Mouse (Mus musculus) urinary bladder, postnatal 25 days (tissue): ENCODE results near the gene Capza2.

Experiments
- DNase-seq: peaks from one replicate; pipeline ENCODE4 v3.0.0; 2022; ENCODE audit warnings: low spot score

Gene Capza2

DNA sequence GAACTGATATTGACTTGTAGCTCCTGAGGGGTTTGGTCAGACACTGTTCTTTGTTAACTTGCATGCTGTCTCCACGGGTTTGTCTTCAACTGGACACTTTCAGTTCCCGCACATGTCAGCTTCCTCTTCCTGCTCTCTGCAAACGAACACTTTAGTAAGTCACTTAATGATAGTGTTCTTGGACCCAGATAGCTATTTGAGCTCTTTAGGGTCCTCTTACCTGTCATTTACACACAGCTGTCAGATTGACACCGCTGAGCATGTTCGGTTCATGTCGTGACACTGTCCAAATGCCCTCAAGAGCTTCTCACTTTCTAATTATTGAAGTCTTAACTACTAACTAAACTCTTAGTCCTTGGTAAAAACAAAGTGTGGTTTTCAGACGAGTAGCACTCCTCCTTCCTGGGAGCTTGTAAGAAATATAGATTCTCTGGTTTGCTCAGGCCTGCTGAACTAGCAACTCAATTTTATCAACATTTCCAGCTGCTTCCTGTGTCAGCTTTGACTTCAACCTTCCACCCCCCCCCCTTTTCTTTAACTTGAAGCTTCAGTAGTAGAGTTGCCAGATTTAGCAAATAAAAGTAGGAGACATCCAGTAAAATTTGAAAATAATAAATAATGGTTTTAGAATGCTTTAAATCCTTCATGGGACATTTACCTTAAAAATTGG is at the start of gene Capza2:
Capza2 (plus strand) TSS at position 620 of the 670 bp plus-strand sequence.
- no peak for DNase-seq

DNA sequence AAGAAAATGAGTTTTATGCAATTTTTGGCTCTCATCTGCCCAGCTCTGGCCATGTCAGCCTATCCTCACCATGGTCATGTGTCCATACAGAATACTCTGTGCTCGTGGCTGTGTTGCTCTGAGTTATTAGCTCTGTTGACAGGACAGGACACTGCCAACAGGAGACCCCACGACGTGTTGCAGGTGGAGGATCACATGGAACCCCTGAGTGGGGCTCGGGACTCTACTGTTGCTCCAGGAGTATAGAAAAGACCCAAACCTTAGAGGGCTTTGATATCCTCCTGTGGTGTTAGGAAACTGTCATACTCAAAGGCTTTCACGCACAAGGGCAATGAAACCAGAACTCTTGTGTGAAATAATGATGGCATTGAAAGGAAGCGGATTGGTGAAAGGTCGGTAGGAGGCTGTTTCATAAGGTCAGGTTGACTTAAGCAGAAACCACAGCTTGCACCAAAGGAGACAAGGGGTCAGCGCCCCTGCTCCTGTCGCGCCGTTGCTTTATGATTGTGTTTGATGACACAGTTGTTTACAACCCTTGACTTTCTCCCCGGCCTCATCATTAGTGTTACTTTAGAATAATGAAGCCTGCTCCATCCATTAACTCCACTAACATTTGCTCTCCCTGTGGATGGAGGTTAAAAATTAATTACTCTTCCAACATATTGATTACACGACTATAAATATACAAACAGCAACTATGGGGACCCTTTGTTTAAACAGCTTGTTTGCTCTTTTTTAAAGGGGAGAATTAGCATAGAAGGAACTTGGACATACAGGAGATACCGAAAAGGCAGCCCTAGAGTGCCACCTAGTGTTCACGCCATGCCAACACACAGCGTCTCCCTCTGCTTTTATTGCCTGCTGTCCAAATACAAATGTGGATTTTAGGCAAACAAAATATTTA is 46.7 kb upstream of the Capza2 start:
- DNase-seq: peak; percentile 80

DNA sequence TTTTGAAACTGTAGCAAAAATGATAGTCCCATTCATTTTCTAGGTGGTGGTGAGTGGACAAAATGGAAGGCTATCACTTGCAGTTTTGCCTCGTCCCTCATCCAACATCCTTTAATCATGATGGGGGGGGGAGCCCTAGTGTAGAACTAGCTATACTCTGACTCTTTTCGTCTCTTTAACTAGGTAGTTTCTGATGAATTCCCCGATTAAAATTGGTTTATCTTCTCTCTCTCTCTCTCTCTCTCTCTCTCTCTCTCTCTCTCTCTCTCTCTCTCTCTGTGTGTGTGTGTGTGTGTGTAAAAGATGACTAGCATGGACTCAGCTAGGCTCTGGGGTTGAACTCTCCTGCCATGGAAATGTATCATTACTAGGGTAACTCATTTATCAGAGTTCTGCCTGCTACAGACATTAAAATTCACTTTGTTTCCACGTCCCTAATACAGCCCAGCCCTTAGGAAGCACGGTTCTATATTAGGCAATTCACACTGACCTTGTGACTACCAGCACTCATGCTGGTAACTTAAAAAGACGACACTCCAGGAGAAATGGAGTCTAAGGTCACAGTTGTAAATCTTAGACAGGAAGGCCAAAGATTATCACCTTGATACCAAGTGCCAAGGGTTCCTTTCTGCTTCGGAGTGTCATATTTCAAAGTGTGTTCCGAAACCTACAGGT is 45.9 kb upstream of the Capza2 start:
- no peak for DNase-seq

DNA sequence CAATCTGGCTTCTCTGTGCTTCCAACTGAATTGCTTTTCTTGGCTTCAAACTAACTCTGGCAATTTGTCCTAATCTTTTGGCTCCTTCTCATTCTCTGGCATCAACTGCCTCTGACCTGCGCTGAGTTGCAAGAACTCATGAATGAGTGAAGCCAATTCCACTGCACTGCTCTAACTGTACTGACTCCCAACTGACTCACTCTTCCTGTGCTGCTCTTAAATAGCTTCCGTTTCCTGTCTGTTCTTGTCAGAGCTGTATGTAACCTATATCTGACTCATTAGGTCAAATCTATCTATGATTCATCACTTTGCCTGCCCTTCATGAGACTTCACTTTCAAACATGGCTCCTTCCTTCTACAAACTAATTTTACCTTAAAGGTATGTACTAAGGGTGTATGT is 42.1 kb upstream of the Capza2 start:
- DNase-seq: no peak

DNA sequence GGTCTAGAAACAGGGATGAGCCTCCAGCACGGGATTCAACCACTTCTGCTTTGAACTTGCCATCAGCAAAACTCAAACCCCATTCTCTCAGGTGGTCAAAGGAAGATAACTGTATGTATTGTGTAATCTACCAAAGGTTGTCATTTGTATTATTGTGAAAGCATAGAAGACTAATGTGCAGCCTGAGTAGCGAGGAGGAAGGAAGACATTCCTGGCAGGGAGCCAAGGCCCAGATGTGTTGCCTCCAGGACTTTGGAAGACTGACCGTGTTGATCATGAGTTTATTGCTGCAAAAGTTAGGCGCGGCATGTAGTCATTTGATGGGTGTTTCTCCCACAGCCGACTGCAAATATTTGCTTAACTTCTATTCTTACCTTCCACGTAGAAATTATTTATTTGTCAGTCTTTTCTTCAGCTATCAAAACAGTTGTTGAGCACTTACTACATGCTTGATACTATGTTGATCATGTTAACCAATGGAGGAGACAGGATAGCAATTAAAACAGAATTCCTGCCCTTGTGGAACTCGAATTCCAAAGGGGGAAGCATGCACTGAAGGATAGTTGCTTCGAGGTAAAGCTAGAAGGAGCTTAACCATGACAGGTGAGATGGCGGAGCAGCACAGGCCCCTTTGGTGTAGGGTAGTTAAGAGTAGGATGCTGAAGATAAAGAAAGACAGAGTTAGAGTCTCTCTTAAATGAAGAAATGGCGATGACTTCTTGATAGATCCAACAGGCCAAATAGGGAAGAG is 40.1 kb upstream of the Capza2 start:
- DNase-seq: peak; percentile 27

DNA sequence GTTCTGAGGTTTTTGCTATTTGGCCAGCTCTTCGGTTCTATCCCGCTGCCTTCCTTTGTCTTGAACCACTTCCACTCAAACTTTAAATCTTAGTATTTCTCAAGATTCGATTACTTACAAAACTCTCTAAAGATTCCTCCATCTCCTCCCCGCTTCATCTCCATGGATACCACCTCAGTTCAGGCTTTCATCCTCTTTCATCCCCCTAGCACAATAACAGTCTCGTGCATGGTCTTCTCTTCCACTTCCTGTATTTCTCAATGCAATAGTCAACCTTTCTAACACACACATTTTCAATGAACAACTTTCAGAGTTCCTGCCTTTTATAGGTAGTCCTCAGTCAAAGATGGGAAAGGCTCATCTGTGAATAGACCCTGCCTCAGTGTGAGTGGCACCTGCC is 36.7 kb upstream of the Capza2 start:
- DNase-seq: no peak

DNA sequence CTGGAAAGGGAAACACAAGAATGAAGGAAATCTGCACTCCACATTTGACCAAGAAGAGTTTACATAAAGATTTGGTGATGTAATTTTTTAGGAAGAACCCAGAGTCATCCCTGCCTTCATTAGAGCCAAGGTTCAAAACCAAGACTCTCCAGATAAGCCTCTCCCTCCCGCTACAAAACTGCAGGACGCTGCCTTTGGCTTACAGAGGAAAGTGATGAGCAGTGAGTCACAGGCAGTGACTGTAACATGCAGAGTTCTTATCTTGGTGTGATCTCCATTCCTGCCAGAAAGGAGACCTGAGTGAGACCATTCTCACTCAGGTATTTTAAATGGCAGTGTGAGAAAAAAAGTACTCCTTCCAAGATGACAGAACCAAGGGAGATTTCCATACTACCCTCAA is 34.5 kb upstream of the Capza2 start:
- DNase-seq: no peak

DNA sequence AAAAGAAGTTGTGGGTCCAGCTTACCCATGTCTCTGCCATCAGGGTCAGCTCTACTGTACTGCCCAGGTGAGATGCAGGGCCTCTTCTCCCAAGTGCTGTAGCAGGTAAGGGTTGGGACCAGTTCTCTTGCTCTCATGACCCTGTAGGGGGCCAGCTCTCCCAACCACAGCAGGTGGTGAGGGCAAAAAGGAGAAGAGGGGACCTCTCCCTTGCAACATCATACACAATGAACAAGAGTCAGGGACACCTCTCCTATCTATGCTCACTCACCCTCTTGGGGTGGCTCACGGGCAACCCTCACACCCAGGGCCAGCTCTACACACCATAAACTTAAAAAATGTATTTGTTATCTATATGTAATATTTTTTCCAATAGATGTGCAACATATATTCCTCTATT is 29.1 kb upstream of the Capza2 start:
- DNase-seq: no peak

DNA sequence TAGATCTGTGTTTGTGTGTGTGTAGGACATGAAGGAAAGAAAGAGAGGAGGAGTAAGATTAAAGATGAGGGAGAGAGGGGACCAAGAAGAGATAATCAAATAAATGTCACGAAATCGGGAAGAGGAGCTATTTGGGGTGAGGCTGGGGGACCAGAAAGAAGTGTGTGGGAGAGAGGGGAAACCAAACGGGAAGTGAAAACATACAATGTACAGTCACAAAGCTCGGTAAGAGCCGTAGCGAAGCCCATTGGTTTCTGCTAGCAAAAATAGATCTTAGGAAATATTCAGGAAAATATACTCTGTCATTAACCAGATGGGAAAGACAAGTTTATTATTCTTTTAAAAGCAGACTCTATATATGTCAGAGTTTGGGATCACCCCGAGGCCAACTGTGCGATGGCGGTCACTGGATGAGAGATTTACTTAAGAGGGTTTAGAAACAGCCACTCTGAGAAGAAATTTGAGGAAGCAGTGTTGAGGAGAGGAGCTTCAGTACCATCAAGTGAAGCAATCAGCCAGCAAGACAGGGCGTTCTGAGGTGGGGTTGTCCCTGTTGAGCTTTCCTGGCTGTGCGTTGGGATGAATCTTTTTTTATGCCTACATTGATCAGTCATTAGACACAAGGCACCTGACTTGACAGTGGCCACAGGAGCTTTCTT is 24.6 kb upstream of the Capza2 start:
- DNase-seq: no peak

DNA sequence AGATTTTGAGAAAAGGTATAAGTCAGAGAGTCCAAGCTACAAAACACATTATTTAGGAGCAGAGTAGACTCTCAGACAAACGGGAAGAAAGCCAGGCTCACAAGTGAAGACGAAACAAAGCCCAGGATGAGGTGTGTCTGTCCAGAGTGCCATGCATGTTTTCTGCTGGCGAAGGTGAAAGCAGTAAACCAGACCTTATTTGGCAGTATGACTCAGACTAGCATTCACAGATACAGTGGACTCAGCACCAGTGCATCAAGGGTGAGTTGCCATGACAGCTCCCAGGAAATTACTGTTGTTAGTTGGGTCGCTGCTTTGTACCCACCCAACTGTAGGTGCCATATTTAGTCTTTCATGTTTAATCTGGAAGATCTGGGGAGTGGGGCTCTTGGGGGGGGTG is 23.4 kb upstream of the Capza2 start:
- DNase-seq: no peak

DNA sequence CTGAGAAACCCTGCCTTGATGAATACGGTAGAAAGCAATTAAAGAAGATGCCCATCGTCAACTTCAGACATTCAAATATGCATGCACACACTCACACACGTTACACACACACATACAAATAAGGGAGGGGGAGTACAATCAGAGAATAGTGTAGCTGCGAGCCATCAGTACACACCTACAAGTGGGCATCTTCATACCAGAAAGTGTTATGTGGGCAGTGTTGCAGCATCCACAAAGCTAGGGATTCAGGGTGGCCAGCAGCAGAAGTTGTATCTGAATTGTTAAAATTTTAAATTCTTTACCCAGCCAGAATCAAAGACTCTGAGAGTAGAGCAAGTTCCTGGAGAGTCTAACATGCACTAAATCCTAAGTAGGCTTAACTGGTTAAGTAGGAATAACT is 15.2 kb upstream of the Capza2 start:
- no peak for DNase-seq

DNA sequence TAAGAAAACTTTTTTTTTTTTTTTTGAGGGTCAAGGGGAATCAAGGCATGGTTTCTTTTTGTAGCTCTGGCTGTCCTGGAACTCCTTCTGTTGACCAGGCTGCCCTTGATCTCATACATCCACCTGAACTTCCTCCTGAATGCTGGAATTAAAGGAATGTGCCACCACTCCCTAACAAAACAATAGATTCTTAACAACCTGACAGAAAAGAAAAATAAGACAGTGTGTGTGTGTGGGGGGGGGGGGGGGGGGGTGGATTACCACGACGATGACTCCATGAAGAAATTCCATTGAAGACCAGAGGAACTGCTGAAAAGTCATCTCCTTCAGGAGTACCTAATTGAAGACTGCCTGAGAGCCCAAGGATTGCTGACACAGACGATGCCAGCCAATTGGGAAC is 14.6 kb upstream of the Capza2 start:
- DNase-seq: no peak

DNA sequence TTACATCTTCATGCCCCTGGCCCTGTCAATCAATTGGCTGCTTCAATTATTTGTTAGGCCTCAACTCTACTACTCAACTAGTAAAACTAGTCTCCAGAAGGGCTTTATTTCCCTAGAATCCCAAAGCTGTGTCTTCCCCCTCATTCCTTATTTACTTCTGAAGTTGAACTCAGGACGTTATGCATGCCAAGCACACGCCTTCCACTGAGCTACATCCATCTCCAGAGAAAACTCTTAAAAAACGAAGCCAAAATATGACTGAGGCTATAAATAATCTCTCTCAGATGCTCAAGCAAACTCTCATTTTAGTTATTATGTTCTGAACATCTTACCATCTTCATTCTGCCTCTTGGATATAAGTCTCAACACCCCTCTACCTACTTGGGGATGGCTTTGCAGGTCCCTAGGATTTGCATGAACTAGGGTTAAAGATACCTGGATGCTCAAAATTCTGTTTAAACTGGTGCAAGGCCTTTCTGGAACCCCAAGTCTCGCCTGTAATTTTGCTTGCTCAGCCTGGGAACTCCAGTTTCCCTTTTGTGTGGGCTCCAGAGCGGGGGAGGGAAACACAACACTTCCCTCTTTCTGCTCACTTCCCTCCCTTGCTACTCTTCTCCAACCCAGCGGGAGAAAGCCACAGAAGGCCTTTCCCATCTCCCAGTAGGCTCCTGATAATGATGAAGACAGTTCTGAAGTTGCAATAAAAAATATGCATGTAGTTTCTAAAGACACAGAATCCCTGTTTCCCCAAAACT is 7.2 kb upstream of the Capza2 start:
- DNase-seq: no peak

DNA sequence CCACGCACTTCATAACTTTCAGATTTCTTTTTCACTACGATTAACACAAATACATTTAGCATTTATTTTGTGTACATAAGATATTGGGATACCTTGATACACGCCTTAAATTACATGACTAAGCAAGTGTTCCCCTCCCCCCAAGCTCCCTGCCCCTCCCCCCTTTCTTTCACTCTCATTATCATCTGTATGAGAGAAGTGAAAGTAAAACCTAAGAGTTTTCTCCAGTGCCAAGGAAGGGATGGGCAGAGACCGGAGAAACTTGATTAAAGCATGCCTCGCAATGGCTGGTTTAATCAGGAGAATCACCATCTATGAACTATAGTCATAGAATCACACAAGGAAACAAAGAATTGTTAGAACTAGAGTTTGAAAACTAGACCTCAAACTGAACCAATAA is 6.3 kb upstream of the Capza2 start:
- DNase-seq: no peak

DNA sequence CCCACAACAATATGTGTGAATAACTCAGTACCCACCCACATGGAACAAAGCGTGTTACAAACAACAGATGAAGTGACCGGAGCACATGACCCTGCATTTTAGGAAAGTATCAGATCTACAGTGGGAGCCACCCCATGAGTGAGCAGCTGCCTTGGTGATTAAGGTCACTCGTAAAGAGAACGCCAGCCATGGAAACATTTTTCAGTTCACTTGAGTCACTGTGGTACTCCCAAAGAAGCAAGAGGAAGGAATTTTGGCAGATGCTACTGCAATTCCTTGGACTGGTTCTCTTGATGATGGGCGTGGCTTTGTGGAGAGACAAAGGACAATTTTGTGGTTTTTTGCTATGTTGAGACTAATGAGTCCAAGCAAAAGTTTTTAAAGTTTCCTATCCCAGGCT is 4.4 kb upstream of the Capza2 start:
- no peak for DNase-seq

DNA sequence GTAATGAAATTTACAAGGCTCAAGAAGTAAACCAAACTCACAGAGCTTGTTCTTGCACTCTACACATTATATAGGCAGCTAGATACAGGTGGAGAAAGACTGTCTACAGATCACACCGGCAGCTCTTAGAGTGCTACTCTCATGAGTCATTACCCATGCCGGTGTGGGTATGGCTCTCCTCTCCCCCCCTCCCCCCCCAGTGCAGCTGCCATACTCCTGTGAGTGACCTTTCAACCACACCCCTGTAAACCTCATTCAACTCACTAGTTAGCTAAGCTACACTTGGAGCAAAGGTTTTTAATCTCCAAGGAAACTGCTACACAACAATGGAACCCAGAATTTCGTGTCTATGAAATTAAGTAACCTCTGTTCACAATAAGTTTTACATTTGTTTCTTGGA is 2.2 kb upstream of the Capza2 start:
- no peak for DNase-seq

DNA sequence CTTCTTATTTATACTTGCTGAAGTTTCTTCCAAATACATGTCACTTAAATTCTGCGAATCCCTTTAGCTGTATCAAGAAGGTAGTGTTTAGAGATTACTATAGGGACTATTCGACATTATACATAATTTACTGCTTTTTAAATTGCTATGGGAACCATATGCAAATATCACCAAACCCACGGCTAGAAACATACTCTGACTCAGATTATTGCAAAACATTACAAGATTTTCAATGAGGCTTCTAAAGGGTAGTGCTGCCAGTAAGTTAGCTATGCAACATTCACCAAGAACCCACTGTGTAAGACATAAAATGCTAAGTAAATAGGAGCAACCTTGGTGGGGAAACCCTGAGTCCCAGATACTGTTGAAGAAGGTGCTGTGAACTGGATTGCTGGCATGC is 1.0 kb upstream of the Capza2 start:
- DNase-seq: no peak

DNA sequence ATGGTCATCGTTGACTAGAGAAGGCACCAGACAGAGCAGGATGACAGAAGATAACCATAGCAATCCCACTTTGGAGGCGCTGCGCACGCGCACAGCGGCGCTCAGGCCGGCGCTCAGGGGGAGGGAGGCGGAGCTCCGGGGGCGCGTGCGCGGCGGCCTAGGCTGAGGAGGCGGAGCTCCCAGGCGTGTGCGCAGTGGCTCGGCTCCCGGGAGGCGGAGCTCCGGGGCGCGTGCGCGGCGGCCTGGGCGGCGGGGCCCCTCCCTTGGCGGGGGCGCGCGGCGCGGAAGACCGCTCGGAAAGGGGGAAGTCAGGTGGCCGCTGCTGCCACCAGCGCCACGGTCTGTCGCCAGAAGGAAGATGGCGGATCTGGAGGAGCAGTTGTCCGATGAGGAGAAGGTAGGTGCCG is 733 bp downstream of the Capza2 start:
- DNase-seq: peak; percentile 95

DNA sequence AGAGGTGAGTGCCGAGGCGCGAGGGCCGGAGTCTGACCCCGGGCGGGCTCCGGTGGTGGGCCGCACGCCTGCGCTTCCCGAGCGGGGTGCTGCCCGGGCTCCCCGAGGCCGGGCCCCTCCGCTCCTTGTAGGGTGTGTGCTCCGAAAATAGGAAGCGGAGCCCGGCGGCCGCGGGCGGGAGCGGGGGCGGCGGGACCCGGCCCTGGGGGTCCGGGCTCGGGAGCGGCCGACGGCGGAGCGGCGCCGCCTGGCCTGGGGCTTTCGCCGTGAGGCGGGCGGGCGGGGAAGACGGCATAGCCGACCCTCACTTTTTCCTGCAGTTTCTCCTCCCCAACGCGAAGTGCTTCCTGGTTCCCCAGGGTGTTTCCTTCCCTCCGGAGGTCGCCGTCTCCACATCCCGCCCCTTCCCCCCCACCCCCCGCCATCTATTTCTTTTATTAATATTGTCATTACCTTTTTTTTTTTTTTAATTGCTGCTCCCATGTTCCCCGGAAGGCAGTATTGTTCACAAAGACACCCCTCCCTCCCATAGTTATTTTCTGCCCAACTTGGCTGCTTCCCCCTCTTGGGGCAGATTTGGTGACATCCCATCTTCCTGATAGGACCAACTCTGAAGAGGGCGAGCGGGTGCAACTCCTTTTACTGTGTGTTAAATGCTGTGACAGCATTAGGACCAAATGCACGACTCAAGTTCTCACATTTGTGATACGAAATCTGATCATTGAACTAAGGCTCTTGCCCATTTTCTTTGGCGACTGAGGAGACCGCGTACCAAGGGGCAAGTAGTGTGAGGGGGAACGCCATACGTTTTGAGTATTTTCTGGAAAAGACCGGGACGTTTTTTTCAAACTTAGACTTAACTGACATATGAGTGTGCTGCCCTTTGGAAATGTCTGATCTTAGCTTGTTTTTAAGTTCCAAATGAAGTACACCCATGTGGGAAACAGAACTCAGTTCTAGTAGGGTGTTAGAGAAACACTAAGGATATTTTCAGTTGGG is 1.5 kb downstream of the Capza2 start:
- DNase-seq: peak; percentile 11

DNA sequence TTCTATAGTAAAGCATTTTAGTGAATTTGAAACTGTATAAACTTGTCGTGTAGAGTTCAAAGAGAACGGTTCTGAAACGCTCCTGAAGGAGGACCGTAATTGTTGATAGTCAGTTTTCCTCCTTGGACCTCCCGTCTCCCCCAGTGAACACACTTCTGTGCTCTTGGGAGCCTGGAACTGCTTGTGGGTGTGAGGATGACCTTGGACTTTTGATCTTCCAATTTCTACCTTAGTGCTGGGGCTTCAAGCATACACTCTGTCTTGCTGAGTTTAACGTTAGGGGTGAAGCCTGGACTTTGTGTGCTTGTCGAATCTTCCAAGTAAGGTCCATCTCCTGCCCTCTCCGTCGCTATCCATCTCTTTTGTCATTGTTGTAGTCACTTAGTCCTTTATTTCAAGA is 4.0 kb downstream of the Capza2 start:
- no peak for DNase-seq
